Mouse (Mus musculus) C2C12 (cell line): ENCODE results near the gene Tm4sf1. TPM values are rescaled to one million over a fixed set of nuclear protein-coding genes. Genes with fewer than 3 reads are reported as not detected.
A peak's percentile ranks its signal among the peaks of the same experiment; 100 is the strongest.

Experiments used
- H3K27me3 ChIP-seq: one replicate; pipeline ENCODE4 v1.6.1; 2011; ENCODE audit not compliant: control insufficient read depth, insufficient read depth, insufficient read length
- H3K36me3 ChIP-seq: one replicate; pipeline ENCODE4 v1.6.1; 2011; ENCODE audit not compliant: control insufficient read depth, insufficient read depth
- H3K4me3 ChIP-seq: one replicate; pipeline ENCODE4 v1.5.1; 2011; ENCODE audit warnings: mild to moderate bottlenecking, control low read depth; ENCODE audit not compliant: poor library complexity, insufficient read depth, severe bottlenecking
- H3K79me2 ChIP-seq: one replicate; pipeline ENCODE4 v1.6.1; 2011; ENCODE audit not compliant: control insufficient read depth, insufficient read depth
- H3K79me3 ChIP-seq: one replicate; pipeline ENCODE4 v1.6.1; 2011; ENCODE audit warnings: low read depth, control low read depth
- H3ac ChIP-seq: one replicate; pipeline ENCODE3; 2011; ENCODE audit warnings: low read depth; ENCODE audit not compliant: control insufficient read depth, insufficient read length
- CEBPB ChIP-seq: IDR thresholded peaks from one replicate; pipeline ENCODE4 v1.6.1; 2011; ENCODE audit warnings: low read depth, mild to moderate bottlenecking, control low read depth, moderate library complexity
- CTCF ChIP-seq: IDR thresholded peaks from one replicate; pipeline ENCODE4 v1.5.1; 2011; ENCODE audit not compliant: control insufficient read depth, insufficient read depth, insufficient read length
- FOSL1 ChIP-seq: IDR thresholded peaks from one replicate; pipeline ENCODE4 v1.8.0; 2011; ENCODE audit warnings: mild to moderate bottlenecking, low read length; ENCODE audit not compliant: poor library complexity, insufficient read depth, severe bottlenecking
- MAX ChIP-seq: IDR thresholded peaks from one replicate; pipeline ENCODE4 v1.6.1; 2011; ENCODE audit warnings: mild to moderate bottlenecking, control low read depth
- MYOD1 ChIP-seq: IDR thresholded peaks from one replicate; pipeline ENCODE4 v1.6.1; 2011; ENCODE audit warnings: low read depth; ENCODE audit not compliant: control insufficient read depth, insufficient read length
- MYOG ChIP-seq: IDR thresholded peaks from one replicate; pipeline ENCODE4 v1.6.1; 2011; ENCODE audit not compliant: control insufficient read depth, insufficient read length; ENCODE audit errors: extremely low read depth
- USF1 ChIP-seq: IDR thresholded peaks from one replicate; pipeline ENCODE4 v1.6.1; 2011; ENCODE audit warnings: low read depth, mild to moderate bottlenecking, control low read depth, moderate library complexity
- polyA plus RNA-seq: library from polyadenylated mRNA; unstranded; fragments of >200 nt; fragmentation: generic; extraction: Trizol; gene quantifications from one replicate; pipeline ENCODE4 v1.2.1, GENCODE M21; 2012; ENCODE audit warnings: missing spikeins

Tm4sf1 gene
- polyA plus RNA-seq, 1 experiment, result 963 TPM

GRCm38 (mm10) chr3:57253041-57253440, 48.7 kb downstream of the Tm4sf1 start:
- H3K36me3 ChIP-seq, result no peaks in the 10 kb centered on the region
- H3K79me3 ChIP-seq, result no peaks in the 10 kb centered on the region
- no peaks in the 10 kb centered on the region for H3K79me2 ChIP-seq
- TF ChIP-seq FOSL1 (no peak), CEBPB (no peak), MYOG (no peak), CTCF (no peak), USF1 (no peak), MAX (no peak), MYOD1 (no peak)
- H3K27me3 ChIP-seq, result no peaks in the 10 kb centered on the region
- H3ac ChIP-seq, result no peak overlapping the region
- H3K4me3 ChIP-seq, result no peak overlapping the region

DNA sequence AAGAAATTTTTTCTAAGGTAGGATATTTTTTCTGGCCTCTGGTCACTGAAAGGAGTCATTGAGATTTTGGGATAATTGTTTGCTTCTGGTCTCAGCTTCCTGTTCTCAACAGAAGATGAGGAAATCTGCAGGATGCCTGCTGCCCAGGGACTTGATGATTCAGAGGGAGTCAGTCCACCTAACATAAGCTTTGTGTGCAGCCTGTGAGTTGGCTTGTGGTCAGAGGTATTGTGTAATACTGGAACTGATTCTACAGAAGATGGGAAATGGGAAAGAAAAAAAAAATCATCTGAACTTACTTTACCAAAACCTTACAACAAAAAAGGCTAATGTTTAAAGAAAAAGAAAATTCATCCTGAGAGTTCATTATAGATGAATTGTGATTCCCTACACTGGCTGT, 49.2 kb downstream of the Tm4sf1 start:
- Histone ChIP-seq H3K79me3 (no peaks in the 10 kb centered on the region), H3K79me2 (no peaks in the 10 kb centered on the region), H3ac (no peak overlapping the region), H3K4me3 (no peak overlapping the region), H3K27me3 (no peaks in the 10 kb centered on the region), H3K36me3 (no peaks in the 10 kb centered on the region)
- TF ChIP-seq MYOD1 (no peak), FOSL1 (peak; percentile 88), MYOG (no peak), CEBPB (peak; percentile 99), CTCF (no peak), USF1 (no peak), MAX (no peak)

DNA sequence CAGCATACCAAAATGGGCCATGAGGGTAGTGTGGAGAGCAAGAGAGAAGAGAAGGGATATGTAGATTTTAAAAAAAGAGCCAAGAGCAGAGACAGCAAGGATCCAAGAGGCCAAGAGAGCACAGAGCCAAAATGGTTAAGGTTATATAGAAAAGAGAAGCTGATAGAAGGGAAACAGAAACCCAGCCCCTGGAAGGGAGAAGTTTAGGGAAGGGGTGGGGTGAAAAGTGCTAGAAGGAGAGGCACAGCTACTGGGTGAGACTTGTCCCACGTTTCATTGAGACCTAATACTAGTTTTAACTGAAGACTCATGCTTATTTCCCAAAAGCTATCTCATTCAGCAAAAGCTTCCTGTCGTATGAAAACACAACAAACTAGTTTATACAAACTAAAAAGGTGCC, 56.5 kb downstream of the Tm4sf1 start:
- H3K4me3 ChIP-seq, result no peak overlapping the region
- H3K36me3 ChIP-seq, result no peaks in the 10 kb centered on the region
- H3K79me2 ChIP-seq, result no peaks in the 10 kb centered on the region
- no peak for TF ChIP-seq CTCF
- no peak for TF ChIP-seq USF1
- no peak for TF ChIP-seq MYOD1
- no peak for TF ChIP-seq FOSL1
- TF ChIP-seq MAX, result no peak
- no peak for TF ChIP-seq MYOG
- TF ChIP-seq CEBPB, result no peak
- H3K79me3 ChIP-seq, result no peaks in the 10 kb centered on the region
- no peaks in the 10 kb centered on the region for H3K27me3 ChIP-seq
- H3ac ChIP-seq, result no peak overlapping the region

Other genes starting within 250 kb of the Tm4sf1 start
- gene Tm4sf4, start 123.3 kb upstream of the Tm4sf1 start, polyA plus RNA-seq, result 0.33 TPM